Mouse (Mus musculus): Measurements from ENCODE around the gene Vgll4. TPM values are rescaled to one million over a fixed set of nuclear protein-coding genes. Genes with fewer than 3 reads are reported as not detected.

Gene Vgll4
- polyA plus RNA-seq (2015; fragmentation: Illumina TruSeq; extraction: RNeasy Lipid Tissue Mini Kit (QIAGEN cat#74804); ENCODE audit: insufficient read depth, low replicate concordance), result 21.9 TPM

GRCm38 (mm10) chr6:114969213-114970120 is at the start of gene Vgll4:
Vgll4 (minus strand) TSS chr6:114969994.

Other genes starting within 250 kb of the Vgll4 start
- gene Tamm41, start 67.9 kb upstream of the Vgll4 start, polyA plus RNA-seq (2015; fragmentation: Illumina TruSeq; extraction: RNeasy Lipid Tissue Mini Kit (QIAGEN cat#74804); ENCODE audit: insufficient read depth, low replicate concordance), result 19.6 TPM
- 0.43 TPM for gene Syn2, start 164.9 kb upstream of the Vgll4 start, polyA plus RNA-seq (2015; fragmentation: Illumina TruSeq; extraction: RNeasy Lipid Tissue Mini Kit (QIAGEN cat#74804); ENCODE audit: insufficient read depth, low replicate concordance)